Mouse (Mus musculus) liver, embryonic 14.5 days (tissue): ENCODE measurements around the gene Ccdc84. TPM values are rescaled to one million over a fixed set of nuclear protein-coding genes. Genes with fewer than 3 reads are reported as not detected.
"Not testable (repeated sequence)": the region's sequence is repeated elsewhere in the genome, so short reads cannot be mapped to it uniquely, and the experiment has no call there.

Source experiments
- ATAC-seq: fragments of 200-750 bp; cut with Nextera tagmentation; 2 replicates; pipeline ENCODE4 v1.8.0; 2017; ENCODE audit warnings: moderate number of reproducible peaks, mild to moderate bottlenecking, moderate library complexity; ENCODE audit not compliant: insufficient read depth
- DNase-seq, 3 experiments: peaks; one replicate each; pipeline ENCODE4 v3.0.0-alpha.2; 2012 to 2013; ENCODE audit warnings: low read depth in 3 of 3, low spot score in 3 of 3
- H3K27ac ChIP-seq: fragments of 300-500 bp; sonication (generic); 2 replicates; pipeline ENCODE4 v1.5.1; 2014; ENCODE audit warnings: moderate library complexity, mild to moderate bottlenecking, control low read depth, inconsistent platforms
- H3K27me3 ChIP-seq: fragments of 300-500 bp; sonication (generic); 2 replicates; pipeline ENCODE4 v1.6.1; 2014; ENCODE audit warnings: mild to moderate bottlenecking, low read length, moderate library complexity; ENCODE audit not compliant: control insufficient read depth, insufficient read depth
- H3K36me3 ChIP-seq: fragments of 300-500 bp; sonication (generic); replicated peaks from 2 replicates; pipeline ENCODE4 v1.6.1; 2014; ENCODE audit warnings: low read depth; ENCODE audit not compliant: control insufficient read depth, insufficient read depth
- H3K4me1 ChIP-seq, 2 experiments: fragments of 200-500 bp in 1 of 2; fragments of 300-500 bp in 1 of 2; sonication (generic) in 1 of 2; replicated peaks; 2 replicates each; pipeline ENCODE4 v1.6.1; 2012 to 2014; ENCODE audit warnings: antibody characterized with exemption in 1 of 2, inconsistent platforms in 1 of 2, low read length in 1 of 2; ENCODE audit not compliant: control insufficient read depth in 2 of 2, insufficient read depth in 2 of 2
- H3K4me2 ChIP-seq: fragments of 300-500 bp; sonication (generic); 2 replicates; pipeline ENCODE4 v1.6.1; 2014; ENCODE audit warnings: low read depth, mild to moderate bottlenecking, control low read depth, moderate library complexity
- H3K4me3 ChIP-seq, 2 experiments: fragments of 200-500 bp in 1 of 2; fragments of 300-500 bp in 1 of 2; sonication (generic) in 1 of 2; 2 replicates each; pipeline ENCODE4 v1.5.1; 2012 to 2014; ENCODE audit warnings: low read depth in 2 of 2, low read length in 2 of 2, mild to moderate bottlenecking in 2 of 2, control low read depth in 1 of 2, inconsistent platforms in 1 of 2, moderate library complexity in 1 of 2; ENCODE audit not compliant: insufficient read depth in 1 of 2
- H3K9ac ChIP-seq: fragments of 300-500 bp; sonication (generic); replicated peaks from 2 replicates; pipeline ENCODE4 v1.6.1; 2014; ENCODE audit warnings: mild to moderate bottlenecking, control low read depth, moderate library complexity
- H3K9me3 ChIP-seq: fragments of 300-500 bp; sonication (generic); 2 replicates; pipeline ENCODE4 v1.6.1; 2016; ENCODE audit warnings: low read length, mixed read lengths; ENCODE audit not compliant: control insufficient read depth
- CTCF ChIP-seq: IDR thresholded peaks from 2 replicates; pipeline ENCODE4 v1.5.1; 2016; ENCODE audit warnings: antibody characterized with exemption, low read depth, control low read depth
- EP300 ChIP-seq: IDR thresholded peaks from 2 replicates; pipeline ENCODE4 v1.6.1; 2016; ENCODE audit warnings: antibody characterized with exemption, low read depth
- WGBS: fragments of 180-500 bp; shearing (Covaris S2); extraction: QIAGEN DNeasy Blood & Tissue Kit; methylation state at CpG from one replicate; pipeline ENCODE4 v1.1.7; 2014; ENCODE audit not compliant: insufficient replicate concordance; 5-methylcytosine and 5-hydroxymethylcytosine counted together
- polyA plus RNA-seq, 2 experiments: library from polyadenylated mRNA; depleted of rRNA in 1 of 2; stranded (reverse) in 1 of 2; unstranded in 1 of 2; fragments of >200 nt; fragmentation: Nextera tagmentation in 1 of 2; extraction: Ambion mirVana in 1 of 2; gene quantifications; 2 replicates each; pipeline versions ENCODE4 v1.2.1 to v1.2.3; 2012 to 2014

The Ccdc84 gene
- polyA plus RNA-seq, 2 experiments, result 10.0 to 16.3 TPM

- Histone ChIP-seq H3K9ac (no peak overlapping the region), H3K4me2 (no peak overlapping the region), H3K36me3 (no peaks in the 10 kb centered on the region), H3K4me3 (no peak overlapping the region), H3K27ac (no peak overlapping the region), H3K4me1 (no peaks in the 10 kb centered on the region), H3K9me3 (no peaks in the 10 kb centered on the region), H3K27me3 (no peaks in the 10 kb centered on the region)
- DNase-seq (no peak), ATAC-seq (no peak)
- 38% methylated on average over 5 of the region's 5 CpGs for WGBS
- TF ChIP-seq CTCF, result no peak
- no peak for TF ChIP-seq EP300
These were observed 14.3 kb upstream of the Ccdc84 start for GRCm38 (mm10) chr9:44432577-44433185.

GRCm38 (mm10) chr9:44423576-44423975 lies 5.2 kb upstream of the Ccdc84 start:
- no peaks in the 10 kb centered on the region for H3K27me3 ChIP-seq

GRCm38 (mm10) chr9:44420280-44420898 lies 2.0 kb upstream of the Ccdc84 start:
- no peak for DNase-seq
- H3K4me1 ChIP-seq, result peaks cover 0 to 11% of the 10 kb centered on the region in 2 experiments; a peak in 3 of 4 replicates
- WGBS, result 47% methylated on average over 5 of the region's 5 CpGs
- H3K9ac ChIP-seq, result no peak overlapping the region
- no peak overlapping the region for H3K4me2 ChIP-seq
- no peak overlapping the region for H3K4me3 ChIP-seq
- ATAC-seq, result no peak
- no peaks in the 10 kb centered on the region for H3K9me3 ChIP-seq
- TF ChIP-seq EP300, result no peak
- no peak for TF ChIP-seq CTCF
- H3K36me3 ChIP-seq, result peaks cover 6% of the 10 kb centered on the region
- H3K27ac ChIP-seq, result no peak overlapping the region
- no peaks in the 10 kb centered on the region for H3K27me3 ChIP-seq

More at GRCm38 (mm10) chr9:44423576-44423975, 5.2 kb upstream of the Ccdc84 start:
- 59% methylated on average over 4 of the region's 4 CpGs for WGBS
- Histone ChIP-seq H3K9me3 (no peaks in the 10 kb centered on the region), H3K4me2 (no peak overlapping the region), H3K9ac (no peak overlapping the region), H3K27ac (no peak overlapping the region), H3K4me1 (peaks cover 0 to 2% of the 10 kb centered on the region in 2 experiments; a peak in 1 of 4 replicates), H3K4me3 (no peak overlapping the region), H3K36me3 (no peaks in the 10 kb centered on the region)
- no peak for ATAC-seq
- no peak for DNase-seq
- TF ChIP-seq CTCF, result no peak
- no peak for TF ChIP-seq EP300

DNA sequence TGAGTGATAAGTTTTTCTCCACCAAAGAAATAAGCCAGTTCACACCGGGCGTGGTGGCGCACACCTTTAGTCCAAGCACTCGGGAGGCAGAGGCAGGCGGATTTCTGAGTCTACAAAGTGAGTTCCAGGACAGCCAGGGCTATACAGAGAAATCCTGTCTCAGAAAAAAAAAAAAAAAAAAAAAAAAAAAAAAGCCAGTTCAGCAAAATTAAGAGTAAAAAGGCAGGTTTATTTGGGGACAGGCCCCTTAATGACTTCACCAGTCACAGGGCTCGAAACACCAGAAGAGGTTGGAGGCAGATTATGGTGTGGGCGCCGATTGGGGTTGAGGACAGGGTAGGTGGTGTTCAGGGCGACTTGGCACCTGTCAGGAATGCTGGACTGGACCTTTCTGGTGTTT lies 1.4 kb upstream of the Ccdc84 start:
- WGBS, result 80% methylated on average over 9 of the region's 9 CpGs
- H3K4me2 ChIP-seq, H3K9ac ChIP-seq, DNase-seq, H3K4me3 ChIP-seq, H3K36me3 ChIP-seq, ATAC-seq, H3K9me3 ChIP-seq, H3K27me3 ChIP-seq, H3K27ac ChIP-seq: not testable (repeated sequence)
- peaks cover 0 to 11% of the 10 kb centered on the region in 2 experiments; a peak in 3 of 4 replicates for H3K4me1 ChIP-seq

DNA sequence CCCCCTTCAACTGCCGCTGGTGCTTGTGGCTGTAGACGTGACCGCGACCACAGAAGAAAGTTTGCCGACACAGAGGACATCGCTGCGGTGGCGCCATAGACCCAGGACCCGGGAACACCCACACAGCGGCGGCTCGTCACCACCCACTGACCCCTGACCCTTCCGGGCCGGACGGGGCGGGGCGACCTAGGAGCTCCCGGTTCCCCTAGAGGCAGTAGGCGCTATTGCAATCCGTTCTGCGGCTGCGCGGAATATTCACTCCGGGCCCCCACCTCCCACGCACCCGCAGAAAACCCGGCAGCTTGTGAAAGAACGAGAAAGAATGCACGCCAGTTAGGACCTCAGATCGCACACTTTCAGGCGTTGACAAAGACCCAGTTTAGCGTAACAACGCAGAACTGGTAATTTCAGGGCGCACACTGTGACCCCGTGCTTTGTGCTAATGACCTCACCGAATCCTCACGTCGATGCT lies 441 bp downstream of the Ccdc84 start:
- peak overlapping the region; percentile 92 for H3K9ac ChIP-seq
- no peaks in the 10 kb centered on the region for H3K9me3 ChIP-seq
- H3K27me3 ChIP-seq, result no peaks in the 10 kb centered on the region
- H3K4me1 ChIP-seq, result peaks cover 0 to 11% of the 10 kb centered on the region in 2 experiments; a peak in 3 of 4 replicates
- peaks cover 25% of the 10 kb centered on the region for H3K36me3 ChIP-seq
- peak overlapping the region; percentile 79 to 94 for H3K4me3 ChIP-seq
- H3K4me2 ChIP-seq, result peak overlapping the region; percentile 91
- peak; percentile 79 to 84 (median 81) for DNase-seq
- H3K27ac ChIP-seq, result peak overlapping the region; percentile 72
- TF ChIP-seq EP300 (no peak), CTCF (peak; percentile 94)
- WGBS, result under 1% methylated on average over 38 of the region's 38 CpGs
- ATAC-seq, result peak; percentile 94
